Mouse (Mus musculus) G1E (cell line): ENCODE results near the gene Tmem100.

Experiments used
- CTCF ChIP-seq: IDR thresholded peaks from 2 replicates; pipeline ENCODE4 v1.5.1; 2012; ENCODE audit warnings: low read depth, low read length, inconsistent platforms, mixed read lengths
- GATA1 ChIP-seq: IDR thresholded peaks from 2 replicates; pipeline ENCODE4 v1.6.1; 2012; ENCODE audit warnings: borderline replicate concordance, low read length, inconsistent platforms, mixed read lengths
- POLR2AphosphoS5 ChIP-seq: IDR thresholded peaks from 2 replicates; pipeline ENCODE4 v1.6.1; 2012; ENCODE audit warnings: low read depth, low read length, inconsistent platforms; ENCODE audit not compliant: insufficient replicate concordance
- TAL1 ChIP-seq: conservative IDR thresholded peaks from 2 replicates; pipeline ENCODE4 v1.6.1; 2012; ENCODE audit warnings: low read depth, low read length, inconsistent platforms, mixed read lengths

DNA sequence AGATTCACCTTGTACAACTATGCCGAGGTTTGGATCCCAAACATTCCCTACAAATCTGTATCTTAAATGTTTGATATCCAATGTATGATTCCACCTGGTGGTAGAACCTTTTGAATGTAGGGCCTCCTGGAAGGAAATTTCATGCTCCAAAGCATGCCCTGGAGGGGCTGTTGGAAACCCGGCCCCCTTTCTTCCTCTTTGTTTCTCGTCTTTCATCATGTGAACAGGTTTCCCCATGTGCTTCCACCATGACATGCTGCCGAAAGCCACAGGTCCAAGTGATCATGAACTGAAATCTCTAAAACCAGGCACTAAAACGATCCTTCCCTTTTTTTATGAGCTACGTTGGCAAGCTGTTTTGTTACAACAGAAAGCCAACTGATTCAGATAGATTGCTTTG is 16.5 kb upstream of the Tmem100 start:
- TF ChIP-seq CTCF, result no peak
- no peak for TF ChIP-seq TAL1
- no peak for TF ChIP-seq GATA1
- TF ChIP-seq POLR2AphosphoS5, result no peak
